Mouse (Mus musculus): ENCODE results near the gene Drd1. TPM values are rescaled to one million over a fixed set of nuclear protein-coding genes. Genes with fewer than 3 reads are reported as not detected.

The Drd1 gene
- polyA plus RNA-seq, 1 experiment: 16.2 TPM

GRCm38 (mm10) chr13:54076051-54076450, 20.5 kb upstream of the Drd1 start:
- Histone ChIP-seq H3K27ac (ENCODE audit: insufficient read depth, low read length) (no peak overlapping the region), H3K4me3 (ENCODE audit: insufficient read depth, low read length) (no peak overlapping the region), H3K4me1 (ENCODE audit: control insufficient read depth, insufficient read depth, low read length) (peaks cover 3% of the 10 kb centered on the region; the same call in 1 of the 2 replicates)
- TF ChIP-seq POLR2A (IDR thresholded peaks at IDR 0.05; ENCODE audit: extremely low read depth, insufficient read depth, low read length) (no peak), CTCF (IDR thresholded peaks at IDR 0.05; ENCODE audit: extremely low read depth, insufficient read depth, low read length) (no peak)

DNA sequence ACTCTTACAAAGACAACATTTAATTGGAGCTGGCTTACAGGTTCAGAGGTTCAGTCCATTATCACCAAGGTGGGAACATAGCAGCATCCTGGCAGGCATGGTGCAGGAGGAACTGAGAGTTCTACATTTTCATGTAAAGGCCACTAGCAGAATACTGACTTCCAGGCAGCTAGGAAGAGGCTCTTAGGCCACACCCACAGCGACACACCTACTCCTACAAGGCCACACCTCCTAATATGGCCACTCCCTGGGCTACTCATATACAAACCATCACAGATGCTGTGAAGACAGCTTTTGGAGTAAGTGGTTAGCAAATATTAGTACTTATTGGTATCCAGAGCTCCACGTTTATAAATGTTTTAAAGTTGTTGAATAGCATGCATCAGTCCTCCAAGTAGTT, 19.9 kb upstream of the Drd1 start:
- no peak overlapping the region for H3K27ac ChIP-seq (ENCODE audit: insufficient read depth, low read length)
- TF ChIP-seq CTCF (IDR thresholded peaks at IDR 0.05; ENCODE audit: extremely low read depth, insufficient read depth, low read length): no peak
- TF ChIP-seq POLR2A (IDR thresholded peaks at IDR 0.05; ENCODE audit: extremely low read depth, insufficient read depth, low read length): no peak
- H3K4me3 ChIP-seq (ENCODE audit: insufficient read depth, low read length): no peak overlapping the region

DNA sequence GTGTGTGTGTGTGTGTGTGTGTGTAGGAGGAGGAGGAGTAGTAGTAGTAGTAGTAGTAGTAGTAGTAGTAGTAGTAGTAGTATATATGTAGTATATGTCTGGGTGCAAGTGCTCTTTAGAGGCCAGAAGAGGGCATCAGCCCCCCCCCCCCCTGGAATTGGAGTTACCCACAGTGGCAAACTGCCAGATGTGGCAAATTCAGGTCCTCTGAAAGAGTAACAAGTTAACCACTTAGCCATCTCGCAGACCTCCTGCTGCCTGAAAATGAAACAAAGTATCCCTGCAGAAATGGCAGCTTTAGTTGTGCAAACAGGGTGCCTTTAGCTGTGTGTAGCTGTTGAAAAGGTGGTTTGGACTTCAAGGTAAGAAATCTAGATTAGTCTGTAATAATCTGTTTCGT, 18.0 kb upstream of the Drd1 start:
- TF ChIP-seq CTCF (IDR thresholded peaks at IDR 0.05; ENCODE audit: extremely low read depth, insufficient read depth, low read length): no peak
- TF ChIP-seq POLR2A (IDR thresholded peaks at IDR 0.05; ENCODE audit: extremely low read depth, insufficient read depth, low read length): no peak
- no peak overlapping the region for H3K4me3 ChIP-seq (ENCODE audit: insufficient read depth, low read length)
- no peak overlapping the region for H3K27ac ChIP-seq (ENCODE audit: insufficient read depth, low read length)
- 0 out of 2 replicates have a peak, but pooled peaks cover 1% of the 10 kb centered on the region for H3K4me1 ChIP-seq (ENCODE audit: control insufficient read depth, insufficient read depth, low read length)

More for the DNA sequence above, 19.9 kb upstream of the Drd1 start:
- H3K4me1 ChIP-seq (ENCODE audit: control insufficient read depth, insufficient read depth, low read length): peaks cover 3% of the 10 kb centered on the region; the same call in 1 of the 2 replicates

GRCm38 (mm10) chr13:54073066-54073465, 17.6 kb upstream of the Drd1 start:
- Histone ChIP-seq H3K4me1 (ENCODE audit: control insufficient read depth, insufficient read depth, low read length) (0 out of 2 replicates have a peak, but pooled peaks cover 1% of the 10 kb centered on the region), H3K4me3 (ENCODE audit: insufficient read depth, low read length) (no peak overlapping the region; the same call in 1 of the 2 replicates), H3K27ac (ENCODE audit: insufficient read depth, low read length) (no peak overlapping the region)
- TF ChIP-seq POLR2A (IDR thresholded peaks at IDR 0.05; ENCODE audit: extremely low read depth, insufficient read depth, low read length): no peak
- TF ChIP-seq CTCF (IDR thresholded peaks at IDR 0.05; ENCODE audit: extremely low read depth, insufficient read depth, low read length): no peak

DNA sequence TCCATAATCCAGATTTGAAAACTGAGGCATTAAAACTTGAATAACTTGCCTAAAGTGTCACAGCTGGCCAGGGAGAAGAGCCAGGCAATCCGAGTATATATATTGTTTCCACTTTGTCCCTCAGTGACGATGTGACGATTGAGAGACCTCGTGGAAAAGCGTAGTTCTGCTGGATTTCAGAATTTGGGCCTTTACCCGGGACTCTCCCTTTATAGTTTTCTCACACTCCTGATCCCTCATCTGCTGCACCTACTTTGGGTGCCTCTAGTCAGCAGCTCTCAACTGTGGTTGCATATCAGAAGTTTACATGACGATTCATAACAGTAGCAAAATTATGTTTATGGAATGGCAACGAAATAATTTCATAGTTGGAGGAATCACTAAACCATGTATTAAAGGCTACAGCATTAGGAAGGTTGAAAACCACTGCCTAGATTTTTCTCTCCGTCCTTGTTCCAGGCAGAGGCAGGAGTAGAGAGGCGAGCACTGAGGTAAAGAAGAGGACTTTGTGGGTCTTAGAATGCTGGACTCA, 17.1 kb upstream of the Drd1 start:
- TF ChIP-seq CTCF (IDR thresholded peaks at IDR 0.05; ENCODE audit: extremely low read depth, insufficient read depth, low read length): no peak
- TF ChIP-seq POLR2A (IDR thresholded peaks at IDR 0.05; ENCODE audit: extremely low read depth, insufficient read depth, low read length): no peak
- Histone ChIP-seq H3K27ac (ENCODE audit: insufficient read depth, low read length) (no peak overlapping the region), H3K4me3 (ENCODE audit: insufficient read depth, low read length) (peak overlapping the region; percentile 73), H3K4me1 (ENCODE audit: control insufficient read depth, insufficient read depth, low read length) (no peaks in the 10 kb centered on the region)

DNA sequence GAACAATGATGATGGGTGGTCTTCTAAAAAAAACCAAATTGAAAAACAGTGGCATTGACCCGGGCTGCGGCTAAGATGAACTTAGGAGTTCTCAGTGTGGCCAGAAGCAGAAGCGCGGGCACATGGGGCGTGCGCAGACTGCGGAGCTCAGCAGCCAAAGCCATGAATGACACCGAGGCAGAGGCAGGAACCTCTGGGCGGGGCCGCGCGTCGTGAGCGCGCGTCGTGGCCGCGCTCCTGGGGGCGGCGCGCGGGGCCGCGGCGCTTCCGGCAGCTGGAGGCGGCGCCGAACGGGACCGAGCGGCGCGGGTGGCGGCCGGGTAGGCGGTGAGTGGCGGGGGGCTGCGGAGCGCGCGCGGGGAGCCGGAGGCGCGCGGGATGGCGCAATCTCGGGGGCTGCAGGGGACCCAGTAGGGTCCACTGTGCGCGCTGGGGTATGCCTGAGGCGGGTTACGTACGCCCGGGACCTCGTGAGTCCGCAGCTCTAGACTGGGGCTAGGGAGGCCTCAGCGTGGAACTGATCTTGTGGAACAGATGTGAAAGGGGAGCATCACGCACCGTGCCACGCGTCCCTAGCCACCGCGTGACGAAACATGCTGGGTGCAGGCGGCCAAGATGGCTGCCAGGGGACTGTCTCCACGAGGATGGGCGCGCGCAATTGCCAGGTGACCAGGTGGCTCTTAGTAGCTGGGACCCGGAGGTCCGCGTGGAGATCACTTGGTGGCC, 16.3 kb upstream of the Drd1 start, which contains the start of gene Sfxn1:
TSS of gene Sfxn1 (plus strand) at position 264 of the 726 bp plus-strand sequence.
- H3K27ac ChIP-seq (ENCODE audit: insufficient read depth, low read length): peak within 1 kb of the TSS; percentile 71
- TF ChIP-seq CTCF (IDR thresholded peaks at IDR 0.05; ENCODE audit: extremely low read depth, insufficient read depth, low read length) (no peak), POLR2A (IDR thresholded peaks at IDR 0.05; ENCODE audit: extremely low read depth, insufficient read depth, low read length) (peak; percentile 54; the same call in 1 of the 2 replicates)
- H3K4me1 ChIP-seq (ENCODE audit: control insufficient read depth, insufficient read depth, low read length): no peaks in the 10 kb centered on the region
- peak within 1 kb of the TSS; percentile 73 for H3K4me3 ChIP-seq (ENCODE audit: insufficient read depth, low read length)

DNA sequence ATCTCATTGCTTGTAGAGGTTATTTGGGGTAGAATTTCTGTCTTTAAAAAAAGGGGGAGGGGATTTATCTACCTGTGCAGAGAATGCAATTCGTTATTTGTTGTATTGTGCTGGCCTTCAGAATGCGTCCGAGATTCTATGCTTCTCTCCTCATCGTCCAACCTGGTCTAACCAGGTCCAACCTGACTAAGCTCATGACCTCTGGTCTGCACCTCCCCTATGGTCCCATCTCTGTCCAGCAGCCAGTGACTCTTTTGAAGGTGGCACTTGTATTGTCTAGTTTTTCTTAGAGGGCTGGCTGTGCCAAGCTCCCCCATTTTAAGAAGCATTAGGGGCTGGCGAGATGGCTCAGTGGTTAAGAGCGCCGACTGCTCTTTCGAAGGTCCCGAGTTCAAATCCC, 15.5 kb upstream of the Drd1 start:
- Histone ChIP-seq H3K27ac (ENCODE audit: insufficient read depth, low read length) (no peak overlapping the region), H3K4me1 (ENCODE audit: control insufficient read depth, insufficient read depth, low read length) (no peaks in the 10 kb centered on the region), H3K4me3 (ENCODE audit: insufficient read depth, low read length) (no peak overlapping the region; the same call in 1 of the 2 replicates)
- no peak for TF ChIP-seq POLR2A (IDR thresholded peaks at IDR 0.05; ENCODE audit: extremely low read depth, insufficient read depth, low read length)
- TF ChIP-seq CTCF (IDR thresholded peaks at IDR 0.05; ENCODE audit: extremely low read depth, insufficient read depth, low read length): no peak

GRCm38 (mm10) chr13:54067617-54068166, 12.2 kb upstream of the Drd1 start:
- no peak overlapping the region for H3K4me3 ChIP-seq (ENCODE audit: insufficient read depth, low read length)
- H3K4me1 ChIP-seq (ENCODE audit: control insufficient read depth, insufficient read depth, low read length): no peaks in the 10 kb centered on the region
- no peak for TF ChIP-seq CTCF (IDR thresholded peaks at IDR 0.05; ENCODE audit: extremely low read depth, insufficient read depth, low read length)
- no peak for TF ChIP-seq POLR2A (IDR thresholded peaks at IDR 0.05; ENCODE audit: extremely low read depth, insufficient read depth, low read length)
- H3K27ac ChIP-seq (ENCODE audit: insufficient read depth, low read length): 0 out of 2 replicates have a peak overlapping the region, but pooled peaks have one; percentile 29

DNA sequence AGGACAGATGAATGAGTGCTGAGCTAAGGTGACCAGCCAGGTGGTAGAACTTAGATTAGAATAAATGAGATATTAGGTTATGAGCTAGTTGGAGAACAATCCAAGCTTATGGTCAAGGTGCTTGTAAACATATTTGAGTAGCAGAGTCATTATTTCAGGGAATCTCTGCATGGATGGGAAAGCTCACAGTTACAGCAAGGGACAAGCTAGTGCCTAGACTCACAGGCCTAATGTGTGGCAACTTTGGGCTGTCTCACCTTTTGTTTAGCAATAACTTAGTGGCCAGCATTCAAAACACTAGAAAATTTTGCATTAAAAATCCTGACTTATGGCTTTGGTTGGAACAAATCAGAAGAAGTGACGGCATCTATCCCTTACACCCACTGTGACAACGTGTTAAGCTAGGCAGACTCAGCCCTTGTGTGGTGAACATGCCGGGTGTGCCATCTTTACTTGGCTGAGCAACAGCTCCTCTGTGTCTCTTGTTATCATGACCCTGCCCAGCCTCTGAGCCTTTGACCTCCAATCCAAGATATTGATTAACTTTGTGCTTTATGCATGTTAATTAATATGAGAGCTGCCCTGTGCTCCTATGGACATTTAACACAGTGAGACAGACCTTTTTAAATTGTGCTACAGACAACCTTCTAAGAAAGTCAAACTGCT, 10.7 kb upstream of the Drd1 start:
- Histone ChIP-seq H3K4me3 (ENCODE audit: insufficient read depth, low read length) (no peak overlapping the region), H3K4me1 (ENCODE audit: control insufficient read depth, insufficient read depth, low read length) (no peaks in the 10 kb centered on the region), H3K27ac (ENCODE audit: insufficient read depth, low read length) (no peak overlapping the region)
- no peak for TF ChIP-seq CTCF (IDR thresholded peaks at IDR 0.05; ENCODE audit: extremely low read depth, insufficient read depth, low read length)
- no peak for TF ChIP-seq POLR2A (IDR thresholded peaks at IDR 0.05; ENCODE audit: extremely low read depth, insufficient read depth, low read length)

Data from cortical plate, adult 2 months (tissue).